Mouse (Mus musculus) liver, embryonic 15.5 days (tissue): ENCODE measurements around the gene Klk6. TPM values are rescaled to one million over a fixed set of nuclear protein-coding genes. Genes with fewer than 3 reads are reported as not detected.

Experiments used
- ATAC-seq: fragments of 200-750 bp; cut with Nextera tagmentation; 2 replicates; pipeline ENCODE4 v1.8.0; 2017; ENCODE audit warnings: moderate number of reproducible peaks, mild to moderate bottlenecking, moderate library complexity; ENCODE audit not compliant: insufficient read depth
- H3K27ac ChIP-seq: fragments of 300-500 bp; sonication (generic); replicated peaks from 2 replicates; pipeline ENCODE4 v1.5.1; 2015; ENCODE audit warnings: mild to moderate bottlenecking, inconsistent platforms
- H3K27me3 ChIP-seq: fragments of 300-500 bp; sonication (generic); 2 replicates; pipeline ENCODE4 v1.6.1; 2015; ENCODE audit warnings: mild to moderate bottlenecking, inconsistent platforms
- H3K36me3 ChIP-seq: fragments of 300-500 bp; sonication (generic); replicated peaks from 2 replicates; pipeline ENCODE4 v1.6.1; 2015; ENCODE audit warnings: moderate library complexity, mild to moderate bottlenecking, inconsistent platforms
- H3K4me1 ChIP-seq: fragments of 300-500 bp; sonication (generic); replicated peaks from 2 replicates; pipeline ENCODE4 v1.6.1; 2015; ENCODE audit warnings: inconsistent platforms
- H3K4me2 ChIP-seq: fragments of 300-500 bp; sonication (generic); 2 replicates; pipeline ENCODE4 v1.6.1; 2015; ENCODE audit warnings: moderate library complexity, mild to moderate bottlenecking, inconsistent platforms
- H3K4me3 ChIP-seq: fragments of 300-500 bp; sonication (generic); replicated peaks from 2 replicates; pipeline ENCODE4 v1.5.1; 2015; ENCODE audit warnings: mild to moderate bottlenecking, inconsistent platforms
- H3K9ac ChIP-seq: fragments of 300-500 bp; sonication (generic); 2 replicates; pipeline ENCODE4 v1.6.1; 2015; ENCODE audit warnings: moderate library complexity, mild to moderate bottlenecking, inconsistent platforms
- H3K9me3 ChIP-seq: fragments of 300-500 bp; sonication (generic); replicated peaks from 2 replicates; pipeline ENCODE4 v1.6.1; 2016; ENCODE audit warnings: inconsistent platforms
- WGBS: fragments of 180-500 bp; shearing (Covaris S2); methylation state at CpG from one replicate; pipeline ENCODE4 v1.1.7; 2015; ENCODE audit warnings: mixed read lengths; ENCODE audit not compliant: insufficient replicate concordance; 5-methylcytosine and 5-hydroxymethylcytosine counted together
- polyA plus RNA-seq: library from polyadenylated mRNA; unstranded; fragments of >200 nt; fragmentation: Nextera tagmentation; extraction: Ambion mirVana; gene quantifications from 2 replicates; pipeline ENCODE4 v1.2.1, GENCODE M21; 2015

Gene Klk6
- not detected in 2 replicates for polyA plus RNA-seq

- no peak for ATAC-seq
- 66% methylated on average over 10 of the region's 10 CpGs for WGBS
- Histone ChIP-seq H3K27me3 (no peaks in the 10 kb centered on the region), H3K27ac (no peak within 1 kb of the TSS), H3K36me3 (no peaks in the 10 kb centered on the region), H3K9ac (no peak within 1 kb of the TSS), H3K4me3 (no peak within 1 kb of the TSS), H3K4me1 (no peaks in the 10 kb centered on the region), H3K9me3 (no peaks in the 10 kb centered on the region), H3K4me2 (no peak within 1 kb of the TSS)
Measured at GRCm38 (mm10) chr7:43824199-43824598, at the start of gene Klk6. Gene Klk6 (plus strand): TSS chr7:43824499.

- Histone ChIP-seq H3K4me3 (no peak overlapping the region), H3K4me2 (no peak overlapping the region), H3K27ac (no peak overlapping the region), H3K4me1 (no peaks in the 10 kb centered on the region), H3K27me3 (no peaks in the 10 kb centered on the region), H3K9ac (no peak overlapping the region), H3K36me3 (no peaks in the 10 kb centered on the region), H3K9me3 (no peaks in the 10 kb centered on the region)
- 54% methylated on average over 6 of the region's 6 CpGs for WGBS
- ATAC-seq: no peak
Measured at GRCm38 (mm10) chr7:43774802-43775201, 49.5 kb upstream of the Klk6 start.

DNA sequence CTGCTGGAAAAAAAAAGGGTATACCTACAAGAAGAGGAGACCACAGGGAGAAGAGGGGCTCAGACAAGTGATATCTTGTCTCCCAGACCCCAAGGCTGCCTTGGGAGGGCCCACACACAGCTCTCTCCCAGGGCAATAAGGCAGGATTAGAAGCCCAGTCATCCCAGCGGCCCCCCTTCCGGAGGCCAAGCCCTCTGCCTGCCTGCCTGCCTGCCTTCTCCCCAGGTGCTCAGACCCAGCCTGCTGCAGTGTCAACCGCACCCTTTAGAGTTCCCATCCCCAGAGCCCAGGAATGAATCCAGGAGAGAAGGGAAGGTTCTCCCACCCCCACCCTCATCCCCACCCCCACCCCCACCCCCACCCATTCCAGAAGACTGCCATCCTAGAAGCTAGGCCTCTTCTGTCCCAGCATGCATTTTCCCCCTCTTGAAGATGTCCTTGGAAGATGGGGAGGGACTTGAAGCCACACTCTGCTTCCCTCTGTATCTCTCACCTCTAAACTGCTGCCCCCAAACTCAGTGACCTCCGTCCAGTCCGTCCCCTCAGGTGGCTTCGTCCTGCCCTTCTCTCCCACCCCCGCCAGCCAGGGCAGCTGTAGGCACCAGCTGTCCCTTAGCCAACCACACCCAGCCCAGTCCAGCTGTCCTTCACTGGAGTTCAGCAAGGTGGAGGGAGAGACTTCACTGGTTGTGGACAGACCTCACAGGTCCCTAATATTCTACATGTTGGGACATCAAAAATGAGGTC is 48.8 kb upstream of the Klk6 start:
- 55% methylated on average over 7 of the region's 7 CpGs for WGBS
- no peaks in the 10 kb centered on the region for H3K36me3 ChIP-seq
- H3K27me3 ChIP-seq: no peaks in the 10 kb centered on the region
- H3K27ac ChIP-seq: no peak overlapping the region
- H3K9ac ChIP-seq: no peak overlapping the region
- ATAC-seq: no peak
- no peak overlapping the region for H3K4me3 ChIP-seq
- no peaks in the 10 kb centered on the region for H3K4me1 ChIP-seq
- H3K9me3 ChIP-seq: no peaks in the 10 kb centered on the region
- H3K4me2 ChIP-seq: no peak overlapping the region

- H3K4me1 ChIP-seq: no peaks in the 10 kb centered on the region
- H3K9ac ChIP-seq: no peak overlapping the region
- ATAC-seq: no peak
- no peaks in the 10 kb centered on the region for H3K36me3 ChIP-seq
- no peaks in the 10 kb centered on the region for H3K9me3 ChIP-seq
- no peak overlapping the region for H3K4me3 ChIP-seq
- 67% methylated on average over 5 of the region's 5 CpGs for WGBS
- H3K27ac ChIP-seq: no peak overlapping the region
- H3K27me3 ChIP-seq: no peaks in the 10 kb centered on the region
- H3K4me2 ChIP-seq: no peak overlapping the region
Measured at GRCm38 (mm10) chr7:43776506-43776905, 47.8 kb upstream of the Klk6 start.

GRCm38 (mm10) chr7:43777423-43777822 is 46.9 kb upstream of the Klk6 start:
- Histone ChIP-seq H3K36me3 (no peaks in the 10 kb centered on the region), H3K27ac (no peak overlapping the region), H3K9me3 (no peaks in the 10 kb centered on the region), H3K4me2 (no peak overlapping the region), H3K27me3 (peaks cover 2% of the 10 kb centered on the region; the same call in 1 of the 2 replicates), H3K4me3 (no peak overlapping the region), H3K9ac (no peak overlapping the region), H3K4me1 (no peaks in the 10 kb centered on the region)
- WGBS: 62% methylated on average over 12 of the region's 12 CpGs
- ATAC-seq: no peak

- H3K4me3 ChIP-seq: no peak overlapping the region
- H3K9ac ChIP-seq: no peak overlapping the region
- peaks cover 11% of the 10 kb centered on the region for H3K27me3 ChIP-seq
- WGBS: 67% methylated on average over 10 of the region's 10 CpGs
- ATAC-seq: no peak
- H3K36me3 ChIP-seq: no peaks in the 10 kb centered on the region
- no peak overlapping the region for H3K27ac ChIP-seq
- no peak overlapping the region for H3K4me2 ChIP-seq
- no peaks in the 10 kb centered on the region for H3K9me3 ChIP-seq
- H3K4me1 ChIP-seq: 0 out of 2 replicates have a peak, but pooled peaks cover 2% of the 10 kb centered on the region
Measured at GRCm38 (mm10) chr7:43778176-43778970, 45.9 kb upstream of the Klk6 start.

- Histone ChIP-seq H3K36me3 (no peaks in the 10 kb centered on the region), H3K9me3 (no peaks in the 10 kb centered on the region), H3K4me2 (no peak overlapping the region), H3K4me1 (0 out of 2 replicates have a peak, but pooled peaks cover 2% of the 10 kb centered on the region), H3K9ac (no peak overlapping the region), H3K27me3 (peaks cover 15% of the 10 kb centered on the region), H3K4me3 (no peak overlapping the region), H3K27ac (no peak overlapping the region)
- ATAC-seq: no peak
- WGBS: 52% methylated on average over 6 of the region's 6 CpGs
Measured at GRCm38 (mm10) chr7:43780241-43780640, 44.1 kb upstream of the Klk6 start.

GRCm38 (mm10) chr7:43780746-43781145 is 43.6 kb upstream of the Klk6 start, which contains the start of gene Klk10:
Gene Klk10 (plus strand): TSS chr7:43781035.
- Histone ChIP-seq H3K4me2 (no peak within 1 kb of the TSS), H3K36me3 (no peaks in the 10 kb centered on the region), H3K27me3 (peaks cover 15% of the 10 kb centered on the region), H3K9me3 (no peaks in the 10 kb centered on the region), H3K4me1 (0 out of 2 replicates have a peak, but pooled peaks cover 2% of the 10 kb centered on the region), H3K9ac (no peak within 1 kb of the TSS), H3K4me3 (no peak within 1 kb of the TSS), H3K27ac (no peak within 1 kb of the TSS)
- no peak for ATAC-seq
- WGBS: 32% methylated on average over 5 of the region's 5 CpGs

GRCm38 (mm10) chr7:43781541-43781940 is 42.8 kb upstream of the Klk6 start:
- 72% methylated on average over 11 of the region's 11 CpGs for WGBS
- Histone ChIP-seq H3K4me1 (0 out of 2 replicates have a peak, but pooled peaks cover 2% of the 10 kb centered on the region), H3K36me3 (no peaks in the 10 kb centered on the region), H3K4me3 (no peak overlapping the region), H3K27me3 (peaks cover 15% of the 10 kb centered on the region), H3K27ac (no peak overlapping the region), H3K4me2 (no peak overlapping the region), H3K9ac (no peak overlapping the region), H3K9me3 (no peaks in the 10 kb centered on the region)
- no peak for ATAC-seq

- 8% methylated on average over 36 of the region's 36 CpGs for WGBS
- H3K27ac ChIP-seq: no peak overlapping the region
- H3K36me3 ChIP-seq: no peaks in the 10 kb centered on the region
- no peak overlapping the region for H3K9ac ChIP-seq
- 0 out of 2 replicates have a peak, but pooled peaks cover 2% of the 10 kb centered on the region for H3K4me1 ChIP-seq
- H3K27me3 ChIP-seq: peaks cover 15% of the 10 kb centered on the region
- no peaks in the 10 kb centered on the region for H3K9me3 ChIP-seq
- peak overlapping the region; percentile 48 for H3K4me2 ChIP-seq
- no peak for ATAC-seq
- H3K4me3 ChIP-seq: no peak overlapping the region
Measured at GRCm38 (mm10) chr7:43782275-43783265, 41.7 kb upstream of the Klk6 start.
